Mouse (Mus musculus) embryonic facial prominence, embryonic 14.5 days (tissue): ENCODE measurements around the gene Gba. TPM values are rescaled to one million over a fixed set of nuclear protein-coding genes. Genes with fewer than 3 reads are reported as not detected.
"Not testable (repeated sequence)": the region's sequence is repeated elsewhere in the genome, so short reads cannot be mapped to it uniquely, and the experiment has no call there.

Experiments
- ATAC-seq: fragments of 200-750 bp; cut with Nextera tagmentation; 2 replicates; pipeline ENCODE4 v1.8.0; 2017; ENCODE audit warnings: low read depth, moderate number of reproducible peaks, moderate TSS enrichment
- DNase-seq: peaks from one replicate; pipeline ENCODE4 v3.0.0-alpha.2; 2015; ENCODE audit warnings: low spot score
- H3K27ac ChIP-seq: fragments of 300-500 bp; sonication (generic); replicated peaks from 2 replicates; pipeline ENCODE4 v1.5.1; 2014; ENCODE audit warnings: low read depth, mild to moderate bottlenecking, low read length, moderate library complexity
- H3K27me3 ChIP-seq: fragments of 300-500 bp; sonication (generic); replicated peaks from 2 replicates; pipeline ENCODE4 v1.6.1; 2014; ENCODE audit warnings: low read length; ENCODE audit not compliant: control insufficient read depth, insufficient read depth
- H3K36me3 ChIP-seq: fragments of 300-500 bp; sonication (generic); 2 replicates; pipeline ENCODE4 v1.6.1; 2014; ENCODE audit warnings: low read length, mixed read lengths; ENCODE audit not compliant: control insufficient read depth, insufficient read depth
- H3K4me1 ChIP-seq: fragments of 300-500 bp; sonication (generic); 2 replicates; pipeline ENCODE4 v1.6.1; 2014; ENCODE audit warnings: antibody characterized with exemption, low read length; ENCODE audit not compliant: control insufficient read depth, insufficient read depth
- H3K4me2 ChIP-seq: fragments of 300-500 bp; sonication (generic); 2 replicates; pipeline ENCODE4 v1.6.1; 2014; ENCODE audit warnings: low read depth, mild to moderate bottlenecking, low read length, moderate library complexity, mixed read lengths
- H3K4me3 ChIP-seq: fragments of 300-500 bp; sonication (generic); 2 replicates; pipeline ENCODE4 v1.5.1; 2014; ENCODE audit warnings: low read depth, mild to moderate bottlenecking, low read length
- H3K9ac ChIP-seq: fragments of 300-500 bp; sonication (generic); 2 replicates; pipeline ENCODE4 v1.6.1; 2014; ENCODE audit warnings: low read depth, mild to moderate bottlenecking, low read length, moderate library complexity, mixed read lengths
- H3K9me3 ChIP-seq: fragments of 300-500 bp; sonication (generic); 2 replicates; pipeline ENCODE4 v1.6.1; 2016; ENCODE audit warnings: low read length; ENCODE audit not compliant: control insufficient read depth
- WGBS: fragments of 180-500 bp; shearing (Covaris S2); extraction: QIAGEN DNeasy Blood & Tissue Kit; methylation state at CpG from one replicate; pipeline ENCODE4 v1.1.7; 2014; 5-methylcytosine and 5-hydroxymethylcytosine counted together
- polyA plus RNA-seq: library from polyadenylated mRNA; unstranded; fragments of >200 nt; fragmentation: Nextera tagmentation; extraction: Ambion mirVana; gene quantifications from 2 replicates; pipeline ENCODE4 v1.2.1, GENCODE M21; 2014

Gene Gba
- polyA plus RNA-seq, result 47.8 and 54.5 TPM in 2 replicates

GRCm38 (mm10) chr3:89202253-89203141 lies at the start of gene Gba:
TSS of gene Gba (plus strand) at chr3:89202928.
- ATAC-seq, result peak; percentile 91
- WGBS, result 25% methylated on average over 13 of the region's 13 CpGs
- Histone ChIP-seq H3K4me2 (peak within 1 kb of the TSS; percentile 71), H3K27ac (no peak within 1 kb of the TSS), H3K9me3 (no peaks in the 10 kb centered on the region), H3K4me3 (peak within 1 kb of the TSS; percentile 57), H3K27me3 (no peaks in the 10 kb centered on the region), H3K9ac (peak within 1 kb of the TSS; percentile 66), H3K4me1 (peaks cover 5% of the 10 kb centered on the region), H3K36me3 (peaks cover 24% of the 10 kb centered on the region)
- peak; percentile 96 for DNase-seq

- ATAC-seq (no peak), DNase-seq (no peak)
- Histone ChIP-seq H3K9ac (no peak overlapping the region), H3K4me3 (no peak overlapping the region), H3K36me3 (no peaks in the 10 kb centered on the region), H3K9me3 (no peaks in the 10 kb centered on the region), H3K4me1 (peaks cover 15% of the 10 kb centered on the region), H3K27ac (no peak overlapping the region), H3K27me3 (peaks cover 10% of the 10 kb centered on the region), H3K4me2 (no peak overlapping the region)
- 86% methylated on average over 8 of the region's 8 CpGs for WGBS
These were observed 45.8 kb upstream of the Gba start for GRCm38 (mm10) chr3:89156951-89157350.

- no peak for ATAC-seq
- no peaks in the 10 kb centered on the region for H3K36me3 ChIP-seq
These were observed 44.1 kb upstream of the Gba start for GRCm38 (mm10) chr3:89158651-89159050.

GRCm38 (mm10) chr3:89159211-89159610 lies 43.5 kb upstream of the Gba start:
- DNase-seq (peak; percentile 46), ATAC-seq (no peak)
- Histone ChIP-seq H3K36me3 (no peaks in the 10 kb centered on the region), H3K27me3 (peaks cover 10% of the 10 kb centered on the region), H3K4me2 (peak overlapping the region; percentile 98), H3K4me3 (peak overlapping the region; percentile 63), H3K4me1 (peaks cover 20% of the 10 kb centered on the region), H3K9me3 (no peaks in the 10 kb centered on the region), H3K27ac (no peak overlapping the region), H3K9ac (peak overlapping the region; percentile 64; the same call in 1 of the 2 replicates)
- WGBS, result 2% methylated on average over 13 of the region's 13 CpGs

More at GRCm38 (mm10) chr3:89158651-89159050, 44.1 kb upstream of the Gba start:
- no peak for DNase-seq
- 22% methylated on average over 7 of the region's 7 CpGs for WGBS
- no peak overlapping the region for H3K9ac ChIP-seq
- H3K27me3 ChIP-seq, result peaks cover 10% of the 10 kb centered on the region
- H3K9me3 ChIP-seq, result no peaks in the 10 kb centered on the region
- H3K27ac ChIP-seq, result no peak overlapping the region
- peaks cover 15% of the 10 kb centered on the region for H3K4me1 ChIP-seq
- peak overlapping the region; percentile 98; the same call in 1 of the 2 replicates for H3K4me2 ChIP-seq
- H3K4me3 ChIP-seq, result peak overlapping the region; percentile 63; the same call in 1 of the 2 replicates

GRCm38 (mm10) chr3:89159616-89160344 lies 42.9 kb upstream of the Gba start, which contains the start of gene Hcn3:
TSS of gene Hcn3 (minus strand) at chr3:89160196.
- Histone ChIP-seq H3K27ac (no peak within 1 kb of the TSS), H3K9me3 (no peaks in the 10 kb centered on the region), H3K4me2 (peak within 1 kb of the TSS; percentile 98), H3K27me3 (peaks cover 10% of the 10 kb centered on the region), H3K36me3 (no peaks in the 10 kb centered on the region), H3K4me1 (peaks cover 20% of the 10 kb centered on the region), H3K9ac (peak within 1 kb of the TSS; percentile 64), H3K4me3 (peak within 1 kb of the TSS; percentile 63)
- WGBS, result under 1% methylated on average over 26 of the region's 66 CpGs
- DNase-seq, result peak; percentile 84
- ATAC-seq, result peak; percentile 82

GRCm38 (mm10) chr3:89161207-89161606 lies 41.5 kb upstream of the Gba start:
- not testable (repeated sequence) for H3K9ac ChIP-seq, H3K36me3 ChIP-seq, H3K4me2 ChIP-seq, ATAC-seq, H3K9me3 ChIP-seq, H3K27ac ChIP-seq, H3K4me3 ChIP-seq, DNase-seq
- Histone ChIP-seq H3K27me3 (peaks cover 10% of the 10 kb centered on the region), H3K4me1 (peaks cover 25% of the 10 kb centered on the region)

- ATAC-seq, result no peak
- DNase-seq, result no peak
- H3K36me3 ChIP-seq, result peaks cover 4% of the 10 kb centered on the region
- WGBS, result 73% methylated on average over 4 of the region's 4 CpGs
- peaks cover 10% of the 10 kb centered on the region for H3K27me3 ChIP-seq
- H3K4me3 ChIP-seq, result no peak overlapping the region
- H3K27ac ChIP-seq, result no peak overlapping the region
- peaks cover 25% of the 10 kb centered on the region for H3K4me1 ChIP-seq
- no peaks in the 10 kb centered on the region for H3K9me3 ChIP-seq
- H3K4me2 ChIP-seq, result no peak overlapping the region
- no peak overlapping the region for H3K9ac ChIP-seq
These were observed 40.9 kb upstream of the Gba start for GRCm38 (mm10) chr3:89161786-89162185.

GRCm38 (mm10) chr3:89163123-89163522 lies 39.6 kb upstream of the Gba start:
- DNase-seq, result no peak
- Histone ChIP-seq H3K4me1 (peaks cover 25% of the 10 kb centered on the region), H3K9me3 (no peaks in the 10 kb centered on the region), H3K9ac (no peak overlapping the region), H3K27me3 (peaks cover 10% of the 10 kb centered on the region), H3K4me3 (no peak overlapping the region), H3K36me3 (peaks cover 17% of the 10 kb centered on the region), H3K27ac (no peak overlapping the region), H3K4me2 (no peak overlapping the region)
- 67% methylated on average over 1 of the region's 1 CpGs for WGBS
- no peak for ATAC-seq
